Mouse (Mus musculus): ENCODE results near the gene Fam83e. TPM values are rescaled to one million over a fixed set of nuclear protein-coding genes. Genes with fewer than 3 reads are reported as not detected.

Gene Fam83e
- total and polyA plus RNA-seq, 3 experiments, result 0.43 to 1.0 TPM; not detected in 1

DNA sequence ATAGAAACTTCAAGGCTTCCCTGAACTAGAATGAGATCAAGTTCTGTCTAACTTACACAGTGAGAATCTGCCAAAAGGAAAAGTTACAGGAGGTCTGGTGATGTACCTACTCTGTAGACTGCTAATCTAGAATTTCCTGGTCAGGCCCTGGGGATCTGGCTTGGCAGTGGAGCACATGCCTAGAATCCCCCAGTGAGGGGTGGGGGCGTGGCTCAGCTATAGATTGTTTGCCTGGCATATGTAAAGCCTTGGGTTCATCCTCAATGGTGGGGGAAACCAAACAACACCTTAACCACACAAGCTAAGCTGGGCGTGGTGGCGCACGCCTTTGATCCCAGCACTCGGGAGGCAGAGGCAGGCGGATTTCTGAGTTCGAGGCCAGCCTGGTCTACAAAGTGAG, 23.1 kb upstream of the Fam83e start:
- H3K4me1 ChIP-seq (ENCODE audit: control insufficient read depth in 1 of 2, insufficient read depth in 2 of 2, low read length in 2 of 2), result peaks cover 0 to 6% of the 10 kb centered on the region in 2 experiments; a peak in 2 of 4 replicates
- no peak overlapping the region for H3K27ac ChIP-seq (ENCODE audit: control insufficient read depth, low read depth, low read length)
- no peak overlapping the region for H3K4me3 ChIP-seq (ENCODE audit: control insufficient read depth in 1 of 2, insufficient read depth in 1 of 2, low read depth in 2 of 2, low read length in 2 of 2)
- peaks cover 0 to 4% of the 10 kb centered on the region in 2 experiments; a peak in 2 of 4 replicates for H3K27me3 ChIP-seq (ENCODE audit: control insufficient read depth in 1 of 2, insufficient read depth in 2 of 2, low read length in 2 of 2)
- H3K36me3 ChIP-seq (ENCODE audit: control insufficient read depth in 1 of 2, insufficient read depth in 2 of 2, low read length in 2 of 2), result no peaks in the 10 kb centered on the region
- no peak for DNase-seq (ENCODE audit: low read depth, low spot score)
- H3K79me2 ChIP-seq (ENCODE audit: control insufficient read depth, insufficient read depth, low read length, poor library complexity), result no peaks in the 10 kb centered on the region
- TF ChIP-seq GATA1 (IDR thresholded peaks at IDR 0.05; ENCODE audit: low read depth, low read length) (no peak), POLR2A (IDR thresholded peaks at IDR 0.05; ENCODE audit: control insufficient read depth in 1 of 2, insufficient read depth in 1 of 2, low read depth in 1 of 2, low read length in 2 of 2, poor library complexity in 1 of 2) (no peak), NELFE (IDR thresholded peaks at IDR 0.05; ENCODE audit: low read depth, low read length) (no peak), RCOR1 (IDR thresholded peaks at IDR 0.05; ENCODE audit: low read depth, low read length) (no peak), RAD21 (IDR thresholded peaks at IDR 0.05; ENCODE audit: low read depth, low read length) (no peak), TBP (IDR thresholded peaks at IDR 0.05; ENCODE audit: low read depth, low read length) (no peak), SMC3 (IDR thresholded peaks at IDR 0.05; ENCODE audit: low read depth, low read length) (no peak), ZC3H11A (IDR thresholded peaks at IDR 0.05; ENCODE audit: low read depth, low read length) (no peak), HCFC1 (IDR thresholded peaks at IDR 0.05; ENCODE audit: low read depth, low read length) (no peak), UBTF (IDR thresholded peaks at IDR 0.05; ENCODE audit: borderline replicate concordance, insufficient read depth, low read depth, low read length) (no peak), ELF1 (IDR thresholded peaks at IDR 0.05; ENCODE audit: low read depth, low read length) (no peak), EP300 (IDR thresholded peaks at IDR 0.05; ENCODE audit: low read depth in 1 of 2, low read length in 2 of 2) (no peak), ETS1 (IDR thresholded peaks at IDR 0.05; ENCODE audit: low read depth, low read length) (no peak), ZMIZ1 (IDR thresholded peaks at IDR 0.05; ENCODE audit: low read depth, low read length) (no peak), CTCF (IDR thresholded peaks at IDR 0.05 in 2 of 3, conservative IDR thresholded peaks at IDR 0.05 in 1 of 3; ENCODE audit: control insufficient read depth in 1 of 3, insufficient read depth in 1 of 3, low read depth in 2 of 3, low read length in 3 of 3, poor library complexity in 1 of 3, severe bottlenecking in 1 of 3) (no peak)
- no peaks in the 10 kb centered on the region for H3K9me3 ChIP-seq (replicated peaks; ENCODE audit: insufficient read depth, low read length)
- H3K9ac ChIP-seq (ENCODE audit: control insufficient read depth, low read depth, low read length, poor library complexity, severe bottlenecking), result no peak overlapping the region

DNA sequence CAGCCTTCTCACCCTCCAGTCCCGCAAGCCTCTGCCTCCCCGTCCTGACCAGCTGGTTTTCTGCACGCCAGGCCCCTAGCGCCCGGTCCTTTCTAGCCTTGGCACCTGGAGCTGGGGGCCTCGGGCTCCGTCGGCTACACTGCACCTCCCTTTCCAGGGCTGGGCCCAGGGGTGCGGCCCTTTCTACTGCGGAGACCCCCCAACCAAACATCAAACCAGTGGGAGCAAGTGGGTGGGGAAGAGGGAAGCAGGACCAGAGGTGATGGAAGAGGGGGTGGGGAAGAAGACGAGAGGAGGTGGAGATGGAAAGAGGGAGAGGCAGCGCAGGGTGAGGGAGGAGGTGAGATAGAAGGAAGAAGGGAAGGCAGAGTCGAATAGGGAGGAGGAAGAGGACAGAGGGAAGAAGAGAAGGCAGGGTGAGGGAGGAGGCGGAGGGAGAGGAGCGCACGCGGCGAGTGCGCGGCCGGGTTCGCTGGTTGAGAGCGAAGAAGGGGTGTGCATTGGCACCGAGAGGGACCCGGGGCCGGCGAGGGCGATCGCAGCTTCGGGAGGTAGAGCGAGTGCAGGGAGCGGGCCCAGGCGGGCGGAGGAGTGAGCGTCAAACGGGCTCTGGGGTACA, 21.4 kb upstream of the Fam83e start, which contains the start of gene Car11:
TSS of gene Car11 (plus strand) at position 321 of the 619 bp plus-strand sequence.
- Histone ChIP-seq H3K27ac (ENCODE audit: control insufficient read depth, low read depth, low read length) (no peak within 1 kb of the TSS), H3K36me3 (ENCODE audit: control insufficient read depth in 1 of 2, insufficient read depth in 2 of 2, low read length in 2 of 2) (no peaks in the 10 kb centered on the region), H3K4me1 (ENCODE audit: control insufficient read depth in 1 of 2, insufficient read depth in 2 of 2, low read length in 2 of 2) (peaks cover 0 to 6% of the 10 kb centered on the region in 2 experiments; a peak in 2 of 4 replicates), H3K79me2 (ENCODE audit: control insufficient read depth, insufficient read depth, low read length, poor library complexity) (no peaks in the 10 kb centered on the region; the same call in 1 of the 2 replicates), H3K4me3 (ENCODE audit: control insufficient read depth in 1 of 2, insufficient read depth in 1 of 2, low read depth in 2 of 2, low read length in 2 of 2) (peak within 1 kb of the TSS; percentile 10 to 12; a peak in 2 of 4 replicates), H3K27me3 (ENCODE audit: control insufficient read depth in 1 of 2, insufficient read depth in 2 of 2, low read length in 2 of 2) (peaks cover 0 to 4% of the 10 kb centered on the region in 2 experiments; a peak in 2 of 4 replicates), H3K9ac (ENCODE audit: control insufficient read depth, low read depth, low read length, poor library complexity, severe bottlenecking) (peak within 1 kb of the TSS; percentile 60), H3K9me3 (replicated peaks; ENCODE audit: insufficient read depth, low read length) (no peaks in the 10 kb centered on the region)
- no peak for TF ChIP-seq JUND (IDR thresholded peaks at IDR 0.05; ENCODE audit: low read depth, low read length)
- TF ChIP-seq HCFC1 (IDR thresholded peaks at IDR 0.05; ENCODE audit: low read depth, low read length), result no peak
- TF ChIP-seq NRF1 (IDR thresholded peaks at IDR 0.05; ENCODE audit: insufficient read depth, low read depth, low read length, poor library complexity, severe bottlenecking), result no peak
- TF ChIP-seq MAFK (IDR thresholded peaks at IDR 0.05; ENCODE audit: borderline replicate concordance, low read depth, low read length), result no peak
- TF ChIP-seq E2F4 (IDR thresholded peaks at IDR 0.05; ENCODE audit: borderline replicate concordance, low read depth, low read length), result no peak
- no peak for TF ChIP-seq SIN3A (IDR thresholded peaks at IDR 0.05; ENCODE audit: low read length)
- no peak for TF ChIP-seq UBTF (IDR thresholded peaks at IDR 0.05; ENCODE audit: borderline replicate concordance, insufficient read depth, low read depth, low read length)
- no peak for TF ChIP-seq POLR2AphosphoS2 (IDR thresholded peaks at IDR 0.05; ENCODE audit: low read length)
- TF ChIP-seq TAL1 (IDR thresholded peaks at IDR 0.05; ENCODE audit: low read length), result no peak
- TF ChIP-seq RCOR1 (IDR thresholded peaks at IDR 0.05; ENCODE audit: low read depth, low read length), result no peak
- no peak for TF ChIP-seq TBP (IDR thresholded peaks at IDR 0.05; ENCODE audit: low read depth, low read length)
- TF ChIP-seq ZC3H11A (IDR thresholded peaks at IDR 0.05; ENCODE audit: low read depth, low read length), result no peak
- no peak for TF ChIP-seq CHD1 (IDR thresholded peaks at IDR 0.05; ENCODE audit: low read depth, low read length)
- TF ChIP-seq KAT2A (conservative IDR thresholded peaks at IDR 0.05; ENCODE audit: low read depth, low read length), result no peak
- no peak for DNase-seq (ENCODE audit: low read depth, low spot score)

All from MEL (cell line).